ENCODE assay signal across 18 mouse cellular contexts in genomic region chr2:107973528-107973927, GRCm38 (mm10).
DNase-seq lines count a peak whose midpoint lies in the region; ATAC-seq and TF ChIP-seq lines count a peak whose summit lies in the region.
"Had no signal": no experiment of that assay in that cellular context is flagged by ENCODE, and none has a peak within 500 bp of the region (broad histone marks: within the 10 kb centered on the region; RNA-seq: fewer than 3 reads in every experiment).

No protein-coding gene starts in this region.

- no peaks in the 10 kb centered on the region for H3K36me3 ChIP-seq in intestine, postnatal 0 days (ENCODE audit: control insufficient read depth, insufficient read depth)
- no peaks in the 10 kb centered on the region for H3K36me3 ChIP-seq in intestine, embryonic 16.5 days (ENCODE audit: control insufficient read depth, insufficient read depth, low read length)
- H3K36me3 ChIP-seq: embryonic facial prominence, embryonic 12.5 days; hindbrain, embryonic 12.5 days; neural tube, embryonic 12.5 days; stomach, embryonic 15.5 days had no signal

- no peaks in the 10 kb centered on the region for H3K4me1 ChIP-seq in intestine, postnatal 0 days (replicated peaks; ENCODE audit: control insufficient read depth, insufficient read depth, low read length)
- no peaks in the 10 kb centered on the region for H3K4me1 ChIP-seq in intestine, embryonic 16.5 days (ENCODE audit: control insufficient read depth, insufficient read depth, low read length)
- H3K4me1 ChIP-seq: embryonic facial prominence, embryonic 12.5 days; forebrain, embryonic 13.5 days; hindbrain, embryonic 12.5 days; neural tube, embryonic 12.5 days; stomach, embryonic 15.5 days had no signal

- no peak overlapping the region for H3K27ac ChIP-seq in intestine, postnatal 0 days (ENCODE audit: low read depth, low read length)
- no peak overlapping the region for H3K27ac ChIP-seq in intestine, embryonic 16.5 days (ENCODE audit: low read length)
- H3K27ac ChIP-seq: embryonic facial prominence, embryonic 12.5 days; forebrain, embryonic 13.5 days; hindbrain, embryonic 12.5 days; neural tube, embryonic 12.5 days; stomach, embryonic 15.5 days had no signal

- ATAC-seq in intestine, postnatal 0 days: no peak
- no peak for ATAC-seq in intestine, embryonic 16.5 days
- ATAC-seq: activated CD4-positive, CD25-positive, alpha-beta regulatory T cell, adult 4 months; forebrain, embryonic 13.5 days had no signal

- no peak overlapping the region for H3K9ac ChIP-seq in intestine, postnatal 0 days (ENCODE audit: low read depth, low read length)
- H3K9ac ChIP-seq in intestine, embryonic 16.5 days (ENCODE audit: low read depth, low read length): no peak overlapping the region
- H3K9ac ChIP-seq: embryonic facial prominence, embryonic 12.5 days; forebrain, embryonic 13.5 days; hindbrain, embryonic 12.5 days; neural tube, embryonic 12.5 days; stomach, embryonic 15.5 days had no signal

- no peak overlapping the region for H3K4me2 ChIP-seq in intestine, postnatal 0 days (replicated peaks; ENCODE audit: low read depth)
- no peak overlapping the region for H3K4me2 ChIP-seq in intestine, embryonic 16.5 days (ENCODE audit: low read depth, low read length)
- H3K4me2 ChIP-seq: embryonic facial prominence, embryonic 12.5 days; forebrain, embryonic 13.5 days; hindbrain, embryonic 12.5 days; neural tube, embryonic 12.5 days; stomach, embryonic 15.5 days had no signal

- no peaks in the 10 kb centered on the region for H3K27me3 ChIP-seq in intestine, postnatal 0 days (replicated peaks; ENCODE audit: control insufficient read depth, insufficient read depth, low read length)
- H3K27me3 ChIP-seq in intestine, embryonic 16.5 days (replicated peaks; ENCODE audit: control insufficient read depth, insufficient read depth, low read length): no peaks in the 10 kb centered on the region
- H3K27me3 ChIP-seq: embryonic facial prominence, embryonic 12.5 days; forebrain, embryonic 13.5 days; hindbrain, embryonic 12.5 days; neural tube, embryonic 12.5 days; stomach, embryonic 15.5 days had no signal

- no peak overlapping the region for H3K4me3 ChIP-seq in intestine, postnatal 0 days (ENCODE audit: low read depth, low read length)
- H3K4me3 ChIP-seq in intestine, embryonic 16.5 days (ENCODE audit: low read length): no peak overlapping the region
- H3K4me3 ChIP-seq: embryonic facial prominence, embryonic 12.5 days; forebrain, embryonic 13.5 days; hindbrain, embryonic 12.5 days; neural tube, embryonic 12.5 days; stomach, embryonic 15.5 days had no signal

- 61% methylated on average over 4 of the region's 4 CpGs for WGBS in intestine, postnatal 0 days
- 61% methylated on average over 4 of the region's 4 CpGs for WGBS in intestine, embryonic 16.5 days

- peak; percentile 40 for TF ChIP-seq CTCF in intestine, postnatal 0 days (IDR thresholded peaks at IDR 0.05; ENCODE audit: low read depth)

- no peaks in the 10 kb centered on the region for H3K9me3 ChIP-seq in intestine, postnatal 0 days (ENCODE audit: control insufficient read depth)
- H3K9me3 ChIP-seq in intestine, embryonic 16.5 days (ENCODE audit: control insufficient read depth, low read length): no peaks in the 10 kb centered on the region
- H3K9me3 ChIP-seq: embryonic facial prominence, embryonic 12.5 days; forebrain, embryonic 13.5 days; hindbrain, embryonic 12.5 days; neural tube, embryonic 12.5 days; stomach, embryonic 15.5 days had no signal

- DNase-seq in 3T3-L1 (ENCODE audit: low read depth, low spot score): peak; percentile 90
- DNase-seq in ES-CJ7 (ENCODE audit: low read depth, low spot score): peak; percentile 48
- peak; percentile 14 for DNase-seq in embryo, embryonic 11 days
- no peak for DNase-seq in urinary bladder, postnatal 10 days (ENCODE audit: low spot score)
- DNase-seq in spleen, postnatal 10 days (ENCODE audit: low spot score in 2 of 2): no peak
- DNase-seq: cerebellum, adult 8-10 months; gastrocnemius, postnatal 25 days; kidney, adult 9 months; lung, adult 2 months; thymus, postnatal 4 days had no signal

Comparison
In these comparisons a context has a peak if more than half of its experiments do, and no peak if none do; other contexts are left out.
1. DNase-seq: peak in 3T3-L1 (single experiment), ES-CJ7 (single experiment) and embryo, embryonic 11 days (single experiment); none in urinary bladder, postnatal 10 days (single experiment) and spleen, postnatal 10 days (0 of 2).